Mouse (Mus musculus) NIH3T3 (cell line): ENCODE data around the gene Nfx1.

Source experiments
- DNase-seq: peaks from one replicate; pipeline ENCODE4 v3.0.0-alpha.2; 2012; ENCODE audit warnings: low read depth

Gene Nfx1

GRCm38 (mm10) chr4:41047524-41048271, 77.0 kb downstream of the Nfx1 start, which contains the start of gene Aqp7:
Gene Aqp7 (minus strand): TSS chr4:41048139.
- DNase-seq: no peak

GRCm38 (mm10) chr4:41048926-41049325, 78.2 kb downstream of the Nfx1 start:
- peak; percentile 62 for DNase-seq

- peak; percentile 95 for DNase-seq
Observed at GRCm38 (mm10) chr4:41050726-41051675, 80.3 kb downstream of the Nfx1 start.

GRCm38 (mm10) chr4:41051781-41052180, 81.1 kb downstream of the Nfx1 start:
- DNase-seq: no peak

GRCm38 (mm10) chr4:41055111-41055510, 84.4 kb downstream of the Nfx1 start:
- no peak for DNase-seq

GRCm38 (mm10) chr4:41056253-41056652, 85.5 kb downstream of the Nfx1 start:
- DNase-seq: no peak

GRCm38 (mm10) chr4:41056742-41057332, 86.1 kb downstream of the Nfx1 start:
- no peak for DNase-seq

GRCm38 (mm10) chr4:41057361-41057760, 86.7 kb downstream of the Nfx1 start:
- DNase-seq: no peak

GRCm38 (mm10) chr4:41063351-41063750, 92.6 kb downstream of the Nfx1 start:
- DNase-seq: no peak

- DNase-seq: peak; percentile 31
Observed at GRCm38 (mm10) chr4:41063894-41064673, 93.4 kb downstream of the Nfx1 start.

- DNase-seq: no peak
Observed at GRCm38 (mm10) chr4:41065196-41065595, 94.5 kb downstream of the Nfx1 start.

GRCm38 (mm10) chr4:41071500-41072429, 101.1 kb downstream of the Nfx1 start:
- no peak for DNase-seq

GRCm38 (mm10) chr4:41073008-41073817, 102.5 kb downstream of the Nfx1 start:
- no peak for DNase-seq

GRCm38 (mm10) chr4:41074461-41074860, 103.8 kb downstream of the Nfx1 start:
- no peak for DNase-seq
